Mouse (Mus musculus) CD4-positive helper T cell, adult 2 months (primary cell): ENCODE results near the gene Glg1.
A peak's percentile ranks its signal among the peaks of the same experiment; 100 is the strongest.
"Not testable (repeated sequence)": the region's sequence is repeated elsewhere in the genome, so short reads cannot be mapped to it uniquely, and the experiment has no call there.

Source experiments
- DNase-seq: peaks from one replicate; pipeline ENCODE4 v3.0.0-alpha.2; 2012; ENCODE audit warnings: low read depth, missing footprints, low spot score

Gene Glg1

DNA sequence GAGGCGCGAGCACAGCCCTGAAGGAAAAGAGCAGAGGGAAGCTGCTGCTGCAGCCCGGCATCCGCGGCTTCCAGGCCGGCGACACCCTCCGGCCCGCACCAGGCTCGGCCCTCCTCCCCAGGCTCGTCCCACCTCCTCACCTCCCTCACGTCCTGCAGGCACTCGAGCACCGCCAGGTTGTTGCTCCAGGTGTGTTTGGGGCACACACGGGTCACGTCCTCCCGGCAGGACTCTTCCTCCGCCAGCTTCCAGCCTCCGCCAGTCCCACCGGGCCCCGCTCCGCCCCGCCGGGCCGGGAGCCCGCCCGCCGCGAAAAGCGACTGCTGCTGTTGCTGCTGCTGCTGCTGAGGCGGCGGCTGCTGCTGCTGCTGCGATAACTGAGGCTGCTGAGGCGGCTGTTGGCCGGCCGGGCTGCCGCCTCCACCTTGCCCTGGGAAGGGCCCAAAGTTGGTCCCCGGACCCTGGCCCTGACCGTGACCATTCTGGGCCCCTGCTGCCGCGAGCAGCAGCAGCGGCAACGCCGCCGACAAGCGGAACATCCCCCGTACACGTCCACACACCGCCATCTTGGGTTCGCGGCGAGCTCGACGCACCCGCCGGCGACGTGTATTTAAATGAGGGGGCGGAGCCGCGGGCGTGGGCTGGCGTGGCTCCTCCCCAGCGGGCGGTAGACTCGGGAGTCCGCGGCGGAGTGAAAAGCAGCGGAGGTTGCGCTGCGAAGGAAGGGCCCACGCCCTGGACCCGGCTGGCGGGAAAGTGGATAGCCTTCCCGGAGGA is at the start of gene Glg1:
Glg1 (minus strand) TSS at position 586 of the 777 bp plus-strand sequence.
- DNase-seq, result peak; percentile 96

DNA sequence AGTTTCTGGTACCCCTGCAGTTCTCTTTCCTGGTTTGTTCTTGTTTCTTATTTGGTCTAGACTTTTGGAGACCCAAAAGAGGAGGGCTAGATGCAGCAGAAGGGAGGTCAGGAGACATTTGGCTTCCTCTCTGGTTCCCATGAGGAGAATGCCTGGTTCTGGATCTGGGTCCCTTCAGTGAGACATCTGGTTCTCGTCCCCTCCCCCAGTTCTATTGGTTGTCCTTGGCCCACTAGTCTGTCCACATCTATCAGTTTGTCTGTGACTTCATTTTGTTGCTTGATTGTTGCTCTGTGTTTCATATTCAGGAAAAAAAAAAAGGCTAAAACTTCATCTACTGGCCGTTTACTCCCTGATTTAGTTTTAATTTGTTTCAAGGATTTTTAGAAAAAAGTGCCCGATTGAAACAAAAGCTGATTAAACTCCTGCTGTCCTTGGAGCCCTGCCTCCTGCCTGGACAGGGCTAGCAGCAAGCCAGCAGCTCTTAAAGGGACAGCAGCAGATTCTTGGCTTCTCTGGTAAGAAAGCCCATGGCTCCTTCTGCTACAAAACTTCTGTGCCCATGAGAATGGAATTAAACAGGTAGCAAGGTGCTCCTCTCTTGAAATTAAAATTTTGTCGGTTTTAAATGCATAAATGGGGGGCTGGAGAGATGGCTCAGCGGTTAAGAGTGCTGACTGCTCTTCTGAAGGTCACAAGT is 46.2 kb upstream of the Glg1 start:
- DNase-seq, result no peak

DNA sequence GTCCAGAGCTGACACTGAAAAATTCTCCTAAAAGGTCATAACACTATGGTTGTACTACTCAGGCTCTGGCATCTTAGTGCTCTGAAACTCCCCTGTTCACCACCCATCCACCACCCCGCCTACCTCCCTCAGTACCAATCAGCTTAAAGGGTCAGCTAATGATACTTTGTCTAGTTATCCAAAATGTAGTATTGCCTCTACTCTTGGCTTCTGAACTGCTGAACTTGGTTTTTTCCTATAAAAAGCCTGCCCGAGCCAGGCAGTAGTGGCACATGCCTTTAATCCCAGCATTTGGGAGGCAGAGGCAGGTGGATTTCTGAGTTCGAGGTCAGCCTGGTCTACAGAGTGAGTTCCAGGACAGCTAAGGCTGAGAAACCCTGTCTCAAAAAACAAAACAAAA is 45.3 kb upstream of the Glg1 start:
- DNase-seq, result no peak

DNA sequence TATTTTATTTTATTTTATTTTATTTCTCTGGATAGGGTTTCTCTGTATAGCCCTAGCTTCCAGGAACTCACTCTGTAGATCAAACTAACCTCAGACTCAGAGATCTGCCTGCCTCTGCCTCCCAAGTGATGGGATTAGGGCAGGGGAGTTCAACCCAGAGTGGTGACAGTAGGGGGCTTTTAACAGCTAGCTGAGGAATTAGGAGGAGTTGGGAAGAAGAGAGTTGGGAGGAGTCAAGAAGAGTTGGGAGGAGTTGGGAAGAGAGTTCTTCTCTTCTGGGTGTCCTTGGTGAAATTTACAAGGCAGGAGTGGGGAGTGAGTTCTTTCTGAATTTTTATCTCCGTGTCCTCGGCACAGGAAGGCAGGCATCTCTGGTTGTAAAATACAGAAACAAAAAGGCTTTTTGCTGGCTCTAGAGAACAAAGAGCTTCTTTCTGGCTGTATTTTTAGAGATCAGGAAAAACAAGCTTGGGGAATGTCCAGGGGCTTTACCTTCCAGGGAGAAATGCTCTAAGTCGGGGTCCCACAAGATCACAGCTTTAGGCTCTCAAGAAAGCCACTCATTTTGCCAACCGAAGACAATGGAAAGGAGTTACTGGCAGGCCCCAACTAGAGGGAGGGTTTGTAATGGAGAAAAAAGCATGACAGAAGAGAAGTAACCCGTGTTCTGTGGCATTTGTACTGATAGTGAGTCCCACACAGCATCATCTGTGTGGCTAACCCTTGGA is 44.2 kb upstream of the Glg1 start:
- DNase-seq, result not testable (repeated sequence)

DNA sequence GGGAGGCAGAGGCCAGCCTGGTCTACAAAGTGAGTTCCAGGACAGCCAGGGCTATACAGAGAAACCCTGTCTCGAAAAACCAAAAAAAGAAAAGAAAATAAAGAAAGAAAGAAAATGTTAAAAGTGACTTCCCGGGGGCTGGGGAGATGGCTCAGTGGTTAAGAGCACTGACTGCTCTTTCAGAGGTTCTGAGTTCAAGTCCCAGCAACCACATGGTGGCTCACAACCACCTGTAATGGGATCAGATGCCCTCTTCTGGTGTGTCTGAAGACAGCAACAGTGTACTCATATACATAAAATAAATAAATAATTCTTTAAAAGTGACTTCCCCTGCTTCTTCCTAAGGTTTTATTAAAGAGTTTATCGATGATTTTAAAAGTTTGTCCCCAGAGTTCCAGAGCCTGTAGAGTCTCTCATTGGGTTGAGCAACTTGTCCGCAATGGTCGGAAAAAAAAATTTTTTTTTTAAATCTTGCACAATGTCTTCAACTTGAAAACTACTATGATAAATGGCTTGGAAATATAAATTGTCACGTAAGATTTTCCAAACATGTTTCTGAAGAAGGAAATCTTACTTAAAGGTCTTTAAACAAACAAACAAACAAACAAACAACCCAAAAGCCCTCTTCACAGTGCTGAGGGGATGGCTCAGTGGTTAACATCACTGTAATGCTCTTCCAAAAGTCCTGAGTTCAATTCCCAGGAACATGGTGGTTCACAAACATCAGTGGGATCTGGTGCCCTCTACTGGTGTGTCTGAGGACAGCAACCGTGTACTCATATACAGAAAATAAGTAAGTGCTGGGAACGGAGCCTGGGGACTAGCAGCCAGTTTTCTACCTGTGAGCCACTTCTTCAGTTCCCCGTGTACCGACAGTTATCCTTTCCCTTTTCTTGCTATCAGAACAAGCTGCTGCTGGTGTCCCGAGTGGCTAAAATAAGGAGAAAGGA is 41.9 kb upstream of the Glg1 start:
- DNase-seq, result peak; percentile 28

DNA sequence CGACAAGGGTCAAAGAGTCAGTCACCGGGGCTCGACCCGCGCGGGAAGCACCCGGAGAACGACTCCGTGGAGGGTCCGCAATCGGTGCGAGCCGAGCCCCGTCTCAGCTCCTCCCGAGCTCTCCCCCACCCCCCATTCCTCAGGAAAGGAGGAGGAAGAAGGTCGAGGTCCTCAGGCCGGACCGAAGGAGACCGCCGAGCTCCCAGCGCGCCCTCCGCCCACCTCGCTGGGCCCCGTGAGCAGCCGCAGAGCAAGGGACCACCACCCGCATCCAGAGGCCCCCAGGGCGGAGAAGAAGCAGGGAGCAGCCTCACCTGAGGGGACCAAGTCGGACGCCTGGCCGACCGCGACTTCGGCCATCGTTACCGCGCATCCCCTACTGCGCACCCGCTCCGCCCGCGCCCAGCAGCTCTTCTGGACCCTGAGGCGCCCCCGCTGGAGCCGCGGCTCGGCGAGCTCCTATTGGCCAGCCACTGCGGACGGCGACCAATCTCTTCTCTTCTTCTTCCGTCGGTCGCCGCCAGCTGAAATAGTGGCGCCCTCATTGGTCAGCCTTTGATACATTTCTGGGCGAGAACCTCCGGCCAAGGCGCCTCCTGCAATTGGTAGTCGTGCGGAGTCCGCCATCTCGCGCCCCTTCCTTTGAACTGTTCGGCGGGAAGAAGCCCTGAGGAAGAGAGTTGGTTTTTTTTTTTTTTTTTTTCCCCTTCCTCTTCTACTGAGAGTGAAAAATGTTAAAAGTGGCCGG is 41.0 kb upstream of the Glg1 start, which contains the start of gene Rfwd3:
Rfwd3 (minus strand) TSS at position 402 of the 748 bp plus-strand sequence.
- peak; percentile 97 for DNase-seq

DNA sequence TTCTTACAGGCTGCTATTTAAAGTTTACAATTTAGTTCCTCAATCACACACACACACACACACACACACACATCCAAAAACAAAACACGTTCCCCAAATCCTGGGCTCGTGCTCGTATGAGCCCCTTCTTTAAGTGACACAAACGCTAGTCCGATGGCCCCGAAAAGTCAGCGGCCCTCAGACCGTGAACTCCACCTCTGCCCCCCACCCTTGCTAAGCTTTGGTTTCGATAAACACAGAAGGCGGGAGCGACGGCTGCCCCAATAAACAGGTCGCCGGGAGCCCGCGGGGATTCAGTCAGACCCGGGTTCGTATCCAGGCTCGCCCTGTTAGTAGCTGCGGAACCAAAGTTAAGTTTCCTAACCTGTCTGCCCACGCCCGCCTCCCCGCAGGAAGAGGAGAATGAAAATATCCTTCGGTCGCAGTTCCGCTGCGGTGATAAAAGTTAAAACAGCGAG is 40.4 kb upstream of the Glg1 start:
- DNase-seq, result peak; percentile 70

DNA sequence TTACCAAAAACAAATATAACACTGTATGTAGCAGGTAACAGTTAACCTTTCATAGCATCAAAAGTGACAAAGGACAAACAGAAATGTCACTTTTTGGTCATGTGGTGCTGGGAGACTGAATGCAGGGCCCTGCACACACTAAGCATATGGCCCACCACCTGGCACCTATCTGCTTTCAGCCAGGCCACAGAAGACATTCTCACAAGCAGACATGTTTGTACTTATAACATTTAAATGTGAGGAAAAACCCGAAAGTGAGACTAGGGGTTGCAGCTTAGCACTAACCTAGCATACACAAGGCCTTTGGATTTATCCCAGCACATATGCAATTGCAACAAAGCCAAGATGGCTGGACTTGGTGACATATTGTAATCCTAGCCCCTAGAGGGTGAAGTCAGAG is 39.0 kb upstream of the Glg1 start:
- DNase-seq, result no peak

DNA sequence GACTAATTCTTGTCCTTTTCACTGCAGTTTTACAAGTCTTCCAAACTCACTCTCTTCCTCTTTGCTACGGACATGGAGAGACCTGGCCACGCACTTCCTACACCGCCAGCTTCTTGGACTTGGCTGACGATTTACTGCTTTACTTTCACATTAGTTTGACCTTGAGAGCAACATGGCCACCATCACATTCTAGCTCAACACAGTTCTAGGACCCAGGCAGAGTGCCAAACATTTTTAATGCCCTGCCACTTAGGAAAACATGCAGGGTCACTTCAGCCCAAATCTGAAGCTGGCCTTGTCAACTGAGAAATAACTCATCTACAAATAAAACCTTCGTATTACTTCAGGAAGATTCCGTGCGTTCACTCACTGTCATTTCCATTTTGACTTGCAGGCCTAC is 32.7 kb upstream of the Glg1 start:
- no peak for DNase-seq

DNA sequence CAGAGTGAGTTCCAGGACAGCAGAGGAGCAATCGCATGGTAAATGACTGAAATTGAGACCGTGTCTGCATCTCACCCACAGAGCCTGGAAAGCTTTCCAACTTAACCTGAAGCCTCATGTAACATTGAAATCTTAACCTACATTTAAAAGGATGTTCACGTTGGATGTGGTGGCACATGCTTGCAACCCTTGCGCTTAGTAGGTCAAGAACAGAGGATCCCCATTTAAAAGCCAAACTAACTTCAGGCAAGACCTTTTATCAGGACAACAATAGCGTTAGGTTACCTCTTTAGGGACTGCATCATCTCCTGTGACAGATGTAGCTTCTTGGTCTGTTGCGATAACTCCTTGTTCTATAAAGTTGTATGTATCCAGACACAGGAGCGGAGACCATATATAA is 31.6 kb upstream of the Glg1 start:
- no peak for DNase-seq

DNA sequence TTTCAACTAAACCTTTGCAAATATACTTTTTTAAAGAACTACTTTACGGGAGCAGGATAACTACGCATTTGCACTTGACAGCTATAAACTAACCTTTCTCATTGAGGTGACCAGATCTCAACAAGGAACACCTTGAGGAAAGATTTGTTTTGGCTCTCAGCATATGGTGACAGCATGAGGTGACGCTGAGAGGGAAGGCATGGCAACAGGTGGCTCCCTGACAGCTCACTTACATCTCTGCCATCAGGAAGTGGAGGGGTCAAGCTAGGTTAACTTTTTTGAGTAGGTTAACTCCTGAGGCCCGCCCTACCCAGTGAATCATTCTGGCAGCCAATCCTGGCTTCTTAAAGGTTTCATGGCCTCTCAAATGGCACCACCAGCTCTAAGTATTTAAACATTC is 26.6 kb upstream of the Glg1 start:
- no peak for DNase-seq

DNA sequence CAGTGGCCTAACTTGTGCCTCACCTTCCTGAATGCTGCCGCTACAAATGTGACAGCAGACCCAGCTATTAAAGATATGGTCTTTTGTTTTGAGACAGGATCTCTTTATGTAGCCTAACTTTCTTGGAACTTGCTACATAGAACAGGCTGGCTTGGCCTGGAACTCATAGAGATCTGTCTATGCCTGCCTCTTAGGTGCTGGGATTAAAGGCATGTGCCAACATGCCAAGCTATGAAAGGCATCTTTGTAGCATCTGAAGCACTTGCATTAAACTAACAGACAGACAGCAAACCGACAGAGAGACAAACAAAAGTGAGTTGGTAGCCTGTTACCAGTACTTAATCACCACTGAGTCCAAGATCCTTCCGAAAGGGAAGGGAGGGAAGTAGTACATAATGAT is 23.1 kb upstream of the Glg1 start:
- DNase-seq, result no peak

DNA sequence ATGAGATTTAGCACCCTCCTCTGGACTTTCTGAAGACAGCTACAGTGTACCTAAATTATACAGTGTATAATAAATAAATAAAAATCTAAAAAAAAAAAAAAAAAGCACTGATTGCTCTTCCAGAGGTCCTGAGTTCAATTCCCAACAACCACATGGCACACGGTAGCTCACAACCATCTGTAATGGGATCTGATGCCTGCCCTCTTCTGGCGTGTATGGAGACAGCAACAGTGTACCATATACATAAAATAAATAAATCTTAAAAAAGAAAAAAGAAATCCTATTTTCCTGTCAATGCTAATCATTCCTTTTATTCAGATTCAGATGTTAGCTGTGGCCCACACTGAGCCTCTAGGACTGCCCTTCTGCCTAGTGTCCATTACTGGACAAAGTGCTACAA is 9.3 kb upstream of the Glg1 start:
- DNase-seq, result no peak

DNA sequence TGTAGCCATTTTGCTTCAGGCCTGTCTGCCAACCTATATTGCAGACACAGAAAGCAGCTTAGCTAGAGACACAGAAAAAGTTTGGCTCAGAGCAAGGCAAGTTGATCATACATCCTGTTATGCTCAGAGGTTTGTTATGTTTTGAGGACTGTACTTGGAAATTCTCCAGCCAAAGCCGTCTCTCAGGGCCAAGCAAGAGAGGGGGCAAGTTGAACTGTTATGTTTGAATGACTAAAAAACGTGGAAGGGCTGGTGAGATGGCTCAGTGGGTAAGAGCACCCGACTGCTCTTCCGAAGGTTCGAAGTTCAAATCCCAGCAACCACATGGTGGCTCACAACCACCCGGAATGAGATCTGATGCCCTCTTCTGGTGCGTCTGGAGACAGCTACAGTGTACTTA is 7.1 kb upstream of the Glg1 start:
- DNase-seq, result not testable (repeated sequence)

DNA sequence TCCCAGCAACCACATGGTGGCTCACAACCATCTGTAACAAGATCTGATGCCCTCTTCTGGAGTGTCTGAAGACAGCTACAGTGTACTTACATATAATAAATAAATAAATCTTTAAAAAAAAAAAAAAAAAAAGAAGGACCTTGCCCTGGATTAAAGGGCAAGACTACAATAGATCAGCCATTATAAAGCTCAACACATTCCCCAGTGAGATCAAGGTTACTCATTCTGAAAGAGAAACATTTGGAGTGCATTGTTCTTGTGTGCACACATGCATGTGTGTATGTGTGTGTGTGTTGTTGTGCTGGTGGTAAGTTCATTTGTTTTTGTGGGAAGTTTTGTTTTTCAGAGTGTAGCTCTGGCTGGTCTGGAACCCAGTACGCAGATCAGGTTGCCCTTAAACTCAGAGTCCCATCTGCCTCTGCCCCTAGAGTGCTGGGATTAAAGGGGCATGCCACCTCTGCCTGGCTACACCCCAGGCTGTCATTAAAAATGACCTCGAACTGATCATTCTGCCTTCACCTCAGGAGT is 5.7 kb upstream of the Glg1 start:
- no peak for DNase-seq

DNA sequence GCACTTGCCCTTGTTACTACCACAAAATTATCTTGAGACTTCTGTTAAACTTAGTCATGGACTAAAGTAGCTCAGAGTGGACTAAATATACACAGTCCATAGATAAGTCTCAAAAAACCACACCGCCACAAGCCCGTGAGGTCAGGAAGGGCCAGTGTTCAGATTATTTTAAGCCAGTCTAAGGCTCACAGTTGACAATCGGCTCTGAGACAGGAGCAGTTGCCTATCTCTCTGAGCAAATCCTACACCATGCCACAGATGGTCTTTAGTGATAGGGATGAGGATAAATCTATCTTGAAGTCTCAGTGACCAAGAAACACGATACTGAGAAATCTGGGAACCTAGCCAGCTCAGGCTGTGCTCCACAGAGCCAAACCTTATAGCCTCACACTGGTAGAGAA is 3.0 kb upstream of the Glg1 start:
- DNase-seq, result no peak

DNA sequence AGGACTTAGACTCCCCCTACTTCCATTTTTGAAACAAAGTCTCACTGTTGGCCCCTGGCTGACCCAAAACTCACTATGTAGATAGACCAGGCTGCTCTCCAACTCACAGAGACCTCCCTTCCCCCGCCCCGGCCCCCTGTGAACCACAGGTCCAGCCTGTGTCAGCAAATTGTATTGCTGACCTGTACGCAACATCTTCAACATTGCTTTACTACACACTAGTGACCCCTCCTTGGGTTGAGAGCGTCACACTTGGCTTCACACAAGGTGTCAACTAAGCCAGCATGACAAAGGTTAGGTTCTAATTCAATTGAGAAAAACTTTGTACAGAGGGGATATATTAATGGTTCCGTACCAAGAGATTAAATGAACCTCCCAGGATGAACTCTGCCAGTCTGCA is 1.2 kb upstream of the Glg1 start:
- DNase-seq, result no peak

DNA sequence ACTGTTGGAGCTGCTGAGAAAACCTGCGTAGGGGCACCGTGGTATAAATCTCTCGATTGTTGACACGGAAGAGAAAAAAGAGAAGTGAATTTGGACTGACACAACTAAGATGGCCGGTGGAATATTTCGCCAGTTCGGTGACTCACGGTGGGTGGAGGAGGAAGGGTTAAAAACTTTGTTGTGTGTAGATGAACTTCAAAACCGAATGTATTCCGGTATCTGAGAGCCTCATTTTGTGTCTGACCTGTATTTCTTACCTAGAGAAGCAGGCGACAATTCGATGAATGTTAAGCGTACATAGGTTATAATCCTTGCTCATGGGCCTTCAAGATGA is 359 bp upstream of the Glg1 start:
- DNase-seq, result no peak

DNA sequence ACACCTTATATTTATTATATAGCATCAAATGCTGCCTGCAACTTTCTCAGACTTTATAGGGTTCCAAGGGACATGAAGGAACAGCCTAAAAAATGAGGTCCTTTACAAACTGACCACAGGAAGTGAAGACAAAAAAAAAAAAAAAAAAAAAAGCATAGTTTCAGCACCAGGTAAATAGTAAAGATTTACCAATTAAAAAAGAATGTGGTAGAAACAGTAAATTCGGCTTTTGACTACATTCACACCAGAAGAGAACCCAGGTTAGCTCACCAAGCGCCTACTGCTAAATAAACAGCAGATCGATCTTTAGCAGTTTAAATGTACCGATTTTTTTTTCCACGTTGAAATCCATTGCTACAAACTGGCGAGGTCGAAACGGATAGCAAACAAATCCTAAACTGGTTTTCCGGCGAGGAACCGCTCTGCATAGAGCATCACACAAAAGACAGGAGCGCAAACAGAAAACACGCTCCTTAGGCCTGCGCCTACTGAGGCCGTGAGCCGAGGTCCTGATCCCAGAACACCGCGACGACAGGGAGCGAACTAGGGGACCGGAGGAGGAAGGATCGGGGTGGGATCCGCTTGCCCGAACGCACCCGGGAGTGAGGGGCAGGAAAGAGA is 896 bp downstream of the Glg1 start:
- DNase-seq, result no peak
